Mouse (Mus musculus): ENCODE results near the gene Pm20d1.
"Not testable (repeated sequence)": the region's sequence is repeated elsewhere in the genome, so short reads cannot be mapped to it uniquely, and the experiment has no call there.

The Pm20d1 gene

GRCm38 (mm10) chr1:131795171-131795570 lies 2.0 kb upstream of the Pm20d1 start:
- no peak for DNase-seq (ENCODE audit: low spot score)

DNA sequence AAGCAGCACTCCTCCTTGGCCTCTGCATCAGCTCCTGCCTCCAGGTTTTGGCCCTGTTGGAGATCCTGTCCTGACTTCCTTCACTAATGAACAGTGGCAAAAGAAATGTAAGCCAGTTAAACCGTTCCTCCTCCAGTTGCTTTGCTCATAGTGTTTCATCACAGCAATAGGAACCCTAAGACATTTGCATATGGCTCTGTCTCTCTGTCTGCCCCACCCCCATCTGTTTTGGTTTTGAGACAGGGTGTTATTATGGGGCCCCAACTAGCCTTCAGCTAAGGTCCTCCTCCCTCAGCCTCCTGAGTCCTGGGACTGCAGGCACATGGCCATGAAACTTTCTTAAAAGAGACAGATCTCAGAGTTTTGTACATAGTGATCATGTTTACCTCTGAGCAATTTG lies 2.8 kb downstream of the Pm20d1 start:
- DNase-seq (ENCODE audit: low spot score): no peak

- DNase-seq (ENCODE audit: low spot score): no peak
Measured at GRCm38 (mm10) chr1:131801071-131801470, 3.9 kb downstream of the Pm20d1 start.

DNA sequence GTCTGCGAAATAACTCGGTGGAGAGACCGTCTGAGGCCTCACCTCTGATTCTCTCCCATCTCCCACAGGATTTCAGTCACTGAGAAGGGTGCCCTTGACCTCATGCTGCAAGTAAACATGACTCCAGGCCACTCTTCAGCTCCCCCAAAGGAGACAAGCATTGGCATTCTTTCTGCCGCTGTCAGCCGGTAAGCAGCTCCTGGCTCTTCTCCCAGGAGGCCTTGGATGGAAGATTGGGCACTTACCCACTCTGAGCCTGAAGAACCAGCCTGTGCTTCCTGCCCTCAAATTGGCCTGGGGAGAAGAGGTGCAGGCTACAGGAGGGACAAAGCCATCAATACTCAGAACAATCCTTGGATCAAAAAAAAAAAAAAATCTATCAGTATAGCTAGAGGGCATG lies 5.5 kb downstream of the Pm20d1 start:
- DNase-seq (ENCODE audit: low spot score): no peak

DNA sequence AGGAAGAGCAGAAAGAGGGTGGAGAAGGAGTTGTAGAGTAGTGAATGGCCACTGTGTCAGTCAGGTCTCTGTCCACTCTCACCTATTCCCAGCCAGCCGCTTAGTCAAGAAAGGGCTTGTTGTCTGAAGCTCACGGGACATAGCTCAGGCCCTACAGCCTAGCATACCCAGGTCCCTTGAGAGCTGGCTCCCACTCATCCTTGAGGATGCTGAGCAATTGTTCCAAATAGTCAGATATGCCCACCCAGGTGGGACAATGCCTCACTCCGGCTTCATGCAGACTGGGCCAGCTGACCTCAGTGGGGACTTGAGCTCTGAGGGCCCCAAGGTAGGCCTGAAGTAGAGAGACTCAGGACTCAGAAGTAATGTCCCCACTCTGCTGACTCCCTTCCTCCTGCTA lies 7.0 kb downstream of the Pm20d1 start:
- no peak for DNase-seq (ENCODE audit: low spot score)

DNA sequence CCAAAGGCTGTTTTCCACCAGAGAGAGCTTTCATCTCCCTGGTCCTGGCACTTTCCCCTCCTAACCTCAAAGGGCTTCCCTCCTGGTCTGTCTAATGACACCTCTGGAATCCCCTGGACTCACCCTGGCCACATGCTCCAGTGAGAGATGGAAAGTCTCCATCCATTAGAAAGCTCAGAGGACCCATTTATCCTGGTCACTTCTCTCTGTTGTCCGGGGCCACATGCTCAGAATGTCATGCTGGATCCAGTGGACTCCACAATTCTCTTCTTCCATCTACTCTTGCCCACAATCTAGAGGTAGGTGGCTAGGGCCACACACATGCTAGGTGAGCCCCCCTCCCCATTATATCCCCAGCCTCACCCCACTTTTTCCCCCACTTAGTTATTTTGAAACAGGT lies 11.8 kb downstream of the Pm20d1 start:
- no peak for DNase-seq (ENCODE audit: low spot score)

GRCm38 (mm10) chr1:131809651-131810050 lies 12.5 kb downstream of the Pm20d1 start:
- DNase-seq (ENCODE audit: low spot score): no peak

DNA sequence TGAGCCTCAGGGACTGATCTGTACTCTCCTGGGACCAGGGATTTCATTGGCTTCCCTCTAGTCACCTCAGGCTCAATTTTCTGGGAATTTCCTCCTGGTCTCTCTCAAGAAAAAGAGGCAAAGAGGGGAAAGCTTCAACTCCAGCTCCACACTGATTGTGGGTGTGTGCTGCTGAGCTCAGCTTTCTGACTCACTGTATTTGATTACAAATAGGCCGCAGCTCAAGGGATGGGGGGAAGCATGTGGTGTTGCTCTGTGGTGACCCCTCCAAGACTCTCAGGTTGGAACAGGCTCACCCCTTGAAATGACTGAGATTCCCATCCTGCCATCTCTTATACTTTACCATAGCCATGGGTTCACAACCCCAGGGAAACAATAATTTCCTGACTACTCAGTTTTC lies 14.2 kb downstream of the Pm20d1 start:
- DNase-seq (ENCODE audit: low spot score): no peak

DNA sequence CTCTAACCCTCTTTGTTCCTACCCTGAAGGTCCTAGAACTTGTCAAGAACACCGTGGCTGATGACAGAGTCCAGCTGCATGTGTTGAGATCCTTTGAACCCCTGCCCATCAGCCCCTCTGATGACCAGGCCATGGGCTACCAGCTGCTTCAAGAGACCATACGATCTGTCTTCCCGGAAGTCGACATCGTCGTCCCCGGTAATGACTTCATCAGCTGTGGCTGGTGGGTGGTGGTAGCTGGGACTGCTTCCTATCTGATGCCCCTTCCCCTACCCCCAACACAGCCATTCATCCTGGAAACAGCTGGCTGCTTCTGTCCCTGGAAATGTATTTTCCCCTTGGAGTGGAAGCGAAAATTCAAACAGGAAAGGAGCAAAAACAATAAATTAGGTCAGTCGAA lies 14.8 kb downstream of the Pm20d1 start:
- no peak for DNase-seq (ENCODE audit: low spot score)

- DNase-seq (ENCODE audit: low spot score): no peak
Measured at GRCm38 (mm10) chr1:131812631-131813295, 15.6 kb downstream of the Pm20d1 start.

GRCm38 (mm10) chr1:131813731-131814130 lies 16.6 kb downstream of the Pm20d1 start:
- DNase-seq (ENCODE audit: low spot score): no peak

- DNase-seq (ENCODE audit: low spot score): no peak
Measured at GRCm38 (mm10) chr1:131814191-131814590, 17.0 kb downstream of the Pm20d1 start.

GRCm38 (mm10) chr1:131816886-131817285 lies 19.7 kb downstream of the Pm20d1 start:
- DNase-seq (ENCODE audit: low spot score): no peak

DNA sequence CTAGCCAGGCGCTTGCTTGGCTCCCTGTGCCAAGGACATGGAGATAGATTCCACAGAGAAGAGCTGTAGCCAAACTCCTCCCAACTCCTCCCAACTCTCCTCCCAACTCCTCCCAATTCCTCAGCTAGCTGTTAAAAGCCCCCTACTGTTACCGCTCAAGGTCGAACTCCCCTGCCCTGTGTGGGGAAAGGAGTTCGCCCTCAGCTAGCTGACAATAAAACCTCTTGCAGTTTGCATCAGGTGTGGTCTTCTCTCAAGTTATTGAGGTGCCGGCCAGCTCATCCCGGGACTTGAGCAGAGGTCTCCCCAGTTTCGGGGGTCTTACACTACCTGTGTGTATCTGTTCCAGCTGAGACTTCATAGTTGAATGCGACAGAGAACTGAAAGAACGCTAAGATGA lies 23.2 kb downstream of the Pm20d1 start:
- not testable (repeated sequence) for DNase-seq (ENCODE audit: low spot score)

- no peak for DNase-seq (ENCODE audit: low spot score)
Measured at GRCm38 (mm10) chr1:131820887-131821328, 23.7 kb downstream of the Pm20d1 start.

GRCm38 (mm10) chr1:131822292-131822691 lies 25.1 kb downstream of the Pm20d1 start:
- DNase-seq (ENCODE audit: low spot score): no peak

DNA sequence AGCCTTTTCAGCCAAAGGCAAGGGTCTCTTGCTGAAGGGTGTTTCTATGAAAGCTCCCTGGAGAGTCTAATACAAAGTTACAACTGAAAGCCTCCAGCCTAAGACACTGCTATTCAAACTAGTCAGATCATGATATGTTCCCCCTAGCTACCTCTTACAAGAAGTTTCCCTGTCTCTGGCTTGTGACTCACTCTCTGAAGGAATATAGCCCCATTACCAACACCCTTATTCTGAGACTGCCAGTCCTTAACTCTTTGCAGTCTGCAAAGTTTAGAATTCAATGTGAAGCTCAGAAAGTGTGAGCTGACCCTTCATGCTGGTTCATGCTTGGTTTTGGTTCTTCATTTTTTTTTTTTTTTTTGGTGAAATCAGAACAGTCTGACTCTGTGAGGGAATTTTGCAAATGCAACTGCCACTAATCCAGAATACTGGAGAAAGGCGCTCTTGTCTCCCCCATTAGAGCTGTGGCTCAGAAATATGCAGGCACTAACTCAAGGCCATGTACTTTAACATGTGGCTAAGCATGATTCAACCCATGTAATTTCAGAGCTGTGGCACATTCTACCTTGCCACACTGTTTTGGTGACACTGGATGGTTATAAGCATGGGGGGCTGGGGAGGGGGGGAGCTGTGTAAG lies 25.8 kb downstream of the Pm20d1 start:
- no peak for DNase-seq (ENCODE audit: low spot score)

DNA sequence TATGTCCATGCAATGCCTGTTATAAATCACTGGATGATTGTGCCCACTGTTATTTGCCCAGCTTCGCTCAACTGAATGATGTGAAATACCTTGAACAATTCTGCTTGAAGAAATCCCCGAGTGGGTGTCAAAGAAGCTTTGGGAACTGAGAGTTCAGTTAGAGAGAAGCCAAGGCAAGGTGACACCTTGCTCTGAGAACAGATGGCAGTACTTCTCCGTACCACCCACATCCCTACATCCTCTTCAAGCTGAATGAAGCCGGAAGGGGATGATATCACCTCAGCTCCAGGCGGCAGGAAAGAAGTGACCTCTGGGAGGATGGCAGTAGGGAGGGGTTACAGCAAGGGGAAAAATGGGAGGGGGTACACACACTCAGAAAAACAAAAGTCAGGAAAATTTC lies 26.4 kb downstream of the Pm20d1 start:
- no peak for DNase-seq (ENCODE audit: low spot score)

DNA sequence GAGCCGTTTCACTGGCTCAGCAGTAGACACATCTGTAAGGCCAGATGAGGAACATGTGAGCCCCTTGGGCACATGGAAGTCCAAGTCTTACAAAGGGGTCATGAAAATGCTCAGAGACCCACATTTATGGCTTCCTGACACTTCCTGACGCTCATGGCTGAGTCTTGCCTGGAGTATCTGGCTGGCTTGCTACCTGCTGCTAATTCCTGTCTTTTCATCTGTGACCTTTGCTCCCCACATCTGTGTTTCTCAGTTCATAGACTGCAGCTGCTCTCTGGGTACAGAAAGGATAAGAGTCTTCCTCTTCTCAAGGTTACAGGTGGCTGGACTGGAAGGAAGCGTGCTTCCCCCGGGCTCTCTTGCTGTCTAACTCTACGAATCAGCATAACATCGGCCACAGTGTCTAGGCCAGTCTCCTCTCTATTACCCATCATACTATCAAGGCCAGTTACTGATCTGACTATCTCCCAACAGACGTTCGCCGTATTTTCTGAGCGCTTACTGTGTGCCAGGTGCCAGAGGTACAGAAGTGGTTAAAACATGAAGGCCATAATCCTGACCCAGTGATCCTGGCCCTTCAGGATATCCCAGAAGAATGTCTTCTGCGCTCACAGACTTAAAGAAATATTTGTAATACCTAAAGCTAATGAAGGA lies 27.5 kb downstream of the Pm20d1 start:
- peak; percentile 12 for DNase-seq (ENCODE audit: low spot score)

DNA sequence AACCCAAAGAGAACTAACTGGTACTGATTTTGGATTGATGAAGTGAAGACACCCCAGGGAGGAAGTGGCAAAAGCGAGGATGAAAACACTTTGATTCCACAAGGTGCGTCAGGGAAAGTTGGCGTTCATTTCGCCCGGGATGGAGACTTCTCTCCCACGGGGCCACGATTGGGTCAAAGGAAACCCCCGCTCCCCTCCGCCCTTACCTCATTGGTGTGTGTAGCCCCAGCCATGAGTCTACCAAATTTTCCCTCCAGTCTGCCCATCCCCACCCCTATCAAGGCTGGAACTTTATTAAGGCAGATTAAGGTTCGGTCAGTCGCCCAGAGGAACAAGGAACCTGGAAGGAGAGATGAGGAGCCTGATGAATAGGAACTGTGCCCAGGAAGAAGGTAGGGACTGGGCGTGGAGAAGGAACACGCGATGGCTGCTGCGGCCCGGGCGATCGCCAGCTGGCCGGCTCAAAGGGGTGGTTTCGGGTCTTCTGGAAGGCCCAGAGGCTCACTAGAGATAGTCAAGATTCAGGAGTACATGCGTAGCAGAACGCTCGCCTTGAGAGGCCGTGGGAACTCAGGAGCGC lies 30.1 kb downstream of the Pm20d1 start, which contains the start of gene Slc41a1:
Gene Slc41a1 (plus strand): TSS at position 287 of the 580 bp plus-strand sequence.
- DNase-seq (ENCODE audit: low spot score): no peak

DNA sequence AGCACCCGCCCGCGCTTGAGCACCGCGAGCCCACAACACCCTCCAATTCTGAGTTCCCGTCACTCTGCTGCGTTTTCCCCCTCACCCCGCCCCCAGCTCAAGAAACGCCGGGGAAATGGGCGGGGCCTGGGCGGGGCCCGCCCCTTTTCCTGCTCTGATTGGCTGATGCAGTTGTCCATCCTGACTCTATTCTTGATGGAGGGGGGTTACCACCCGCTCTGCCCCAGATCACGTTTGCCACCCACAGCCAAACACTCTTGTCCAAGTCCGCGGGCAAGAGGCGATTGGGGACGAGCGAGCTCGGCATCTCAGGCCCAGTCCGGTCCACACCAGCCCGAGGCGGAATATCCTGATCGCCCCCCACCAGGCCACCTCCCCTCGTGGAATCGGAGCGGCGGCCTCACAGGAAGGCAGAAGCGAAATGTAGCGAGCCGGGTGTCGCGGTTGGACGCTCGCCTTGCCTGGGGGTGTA lies 30.6 kb downstream of the Pm20d1 start:
- peak; percentile 98 for DNase-seq (ENCODE audit: low spot score)

DNA sequence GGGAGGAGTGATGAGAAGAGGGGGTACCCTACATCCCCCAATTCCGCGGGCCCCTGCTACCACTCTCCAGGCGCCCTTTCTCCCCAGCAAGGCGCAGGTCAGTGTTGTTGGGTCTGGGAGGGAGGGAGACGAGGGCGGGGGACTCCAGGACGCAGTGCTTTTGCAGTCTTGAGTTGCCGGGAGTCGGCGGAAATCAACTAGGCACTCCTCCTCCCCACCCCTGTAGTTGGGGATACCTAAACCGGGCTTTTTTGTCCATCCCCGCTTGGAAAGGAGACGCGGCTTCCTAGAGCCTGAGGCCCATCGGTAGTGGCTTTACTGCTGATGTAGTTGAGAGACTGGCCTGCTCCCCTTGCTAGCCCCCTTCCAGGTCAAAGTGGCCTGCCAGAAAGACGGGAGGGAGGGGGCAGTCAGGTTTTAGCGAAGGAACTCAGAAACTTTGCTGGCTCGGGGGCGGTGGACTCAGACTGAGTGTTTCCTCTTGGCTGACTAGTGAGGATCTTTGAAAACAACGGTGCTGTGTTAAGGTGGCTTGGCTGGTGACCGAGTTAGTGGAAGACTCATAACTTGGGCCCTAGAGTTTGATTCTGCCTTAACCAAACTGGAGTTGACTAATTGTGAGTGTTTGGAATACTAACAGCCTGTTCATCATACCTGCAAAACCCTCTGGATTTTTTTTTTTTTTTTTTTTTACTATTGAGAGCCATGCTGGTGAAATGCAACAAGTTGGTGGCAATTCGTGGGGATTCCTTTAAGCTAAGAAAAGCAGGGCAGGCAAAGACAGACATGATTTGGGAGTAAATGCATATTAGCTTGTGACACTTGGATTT lies 31.3 kb downstream of the Pm20d1 start:
- DNase-seq (ENCODE audit: low spot score): peak; percentile 68
